Mouse (Mus musculus): Measurements from ENCODE around the gene Gosr2. TPM values are rescaled to one million over a fixed set of nuclear protein-coding genes. Genes with fewer than 3 reads are reported as not detected.

Gosr2 gene
- total RNA-seq, 1 experiment, result 70.2 TPM

DNA sequence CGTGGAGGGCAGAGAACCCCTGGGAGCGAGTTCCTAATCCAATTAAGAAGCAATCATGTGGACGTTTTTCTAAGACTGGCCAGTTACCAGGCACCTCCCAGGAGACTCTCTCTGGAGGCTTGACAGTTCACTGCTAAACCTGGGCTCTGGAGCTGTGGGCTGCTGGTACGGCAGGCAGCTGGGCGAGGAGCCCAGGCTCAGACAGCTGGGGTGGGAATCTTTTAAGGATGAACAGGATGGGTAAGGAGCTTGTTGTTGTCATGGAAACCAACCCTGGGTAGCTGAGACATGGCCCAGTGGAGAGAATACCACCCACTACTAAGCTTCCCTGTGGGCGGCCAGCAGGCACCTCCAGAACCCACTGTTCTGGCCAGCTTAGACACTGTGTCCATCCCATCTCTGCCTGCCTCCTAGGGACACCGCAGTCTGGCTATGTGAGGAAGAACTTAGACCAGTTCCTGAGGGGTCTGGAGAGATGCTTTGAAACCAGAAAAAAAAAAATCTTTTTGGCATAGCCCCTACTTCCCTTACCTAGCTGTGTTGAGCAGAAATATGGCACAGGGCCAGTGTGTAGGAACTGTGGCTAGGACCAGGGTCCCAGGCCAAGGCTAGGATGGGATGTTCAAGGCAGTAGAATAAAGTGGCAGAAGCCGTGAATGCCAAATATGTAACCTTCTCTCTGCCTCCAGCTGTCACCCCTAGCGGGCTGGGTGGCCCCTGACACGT, 31.4 kb downstream of the Gosr2 start:
- no peaks in the 10 kb centered on the region for H3K36me3 ChIP-seq (ENCODE audit: control insufficient read depth, insufficient read depth, low read length, poor library complexity, severe bottlenecking)
- no peaks in the 10 kb centered on the region for H3K9me3 ChIP-seq (ENCODE audit: control insufficient read depth, insufficient read depth, low read depth, low read length)
- H3K9ac ChIP-seq (ENCODE audit: insufficient read depth, low read depth, low read length, poor library complexity, severe bottlenecking), result no peak overlapping the region
- no peak for DNase-seq (ENCODE audit: low read depth, low spot score)
- H3K27ac ChIP-seq (ENCODE audit: insufficient read depth, low read depth, low read length, poor library complexity, severe bottlenecking), result no peak overlapping the region
- TF ChIP-seq HCFC1 (IDR thresholded peaks at IDR 0.05; ENCODE audit: borderline replicate concordance, insufficient read depth, low read length), result no peak
- TF ChIP-seq ZC3H11A (IDR thresholded peaks at IDR 0.05; ENCODE audit: borderline replicate concordance, low read depth, low read length), result no peak
- TF ChIP-seq ZNF384 (IDR thresholded peaks at IDR 0.05; ENCODE audit: low read depth, low read length), result no peak
- TF ChIP-seq MAFK (IDR thresholded peaks at IDR 0.05; ENCODE audit: insufficient read depth, low read depth, low read length), result no peak
- no peak for TF ChIP-seq CHD2 (IDR thresholded peaks at IDR 0.05; ENCODE audit: low read depth, low read length)
- H3K4me1 ChIP-seq (ENCODE audit: control insufficient read depth in 2 of 2, insufficient read depth in 2 of 2, low read length in 2 of 2, poor library complexity in 1 of 2), result 0 out of 4 replicates have a peak, but pooled peaks cover 0 to 2% of the 10 kb centered on the region in 2 experiments
- in situ Hi-C loops (cut with MboI; ENCODE audit: low sequenced_read_pairs in 2 of 2, unreplicated experiment in 2 of 2), result no loop called here
- no peak overlapping the region for H3K4me3 ChIP-seq (ENCODE audit: insufficient read depth in 1 of 2, low read depth in 1 of 2, low read length in 2 of 2, poor library complexity in 1 of 2, severe bottlenecking in 1 of 2)

DNA sequence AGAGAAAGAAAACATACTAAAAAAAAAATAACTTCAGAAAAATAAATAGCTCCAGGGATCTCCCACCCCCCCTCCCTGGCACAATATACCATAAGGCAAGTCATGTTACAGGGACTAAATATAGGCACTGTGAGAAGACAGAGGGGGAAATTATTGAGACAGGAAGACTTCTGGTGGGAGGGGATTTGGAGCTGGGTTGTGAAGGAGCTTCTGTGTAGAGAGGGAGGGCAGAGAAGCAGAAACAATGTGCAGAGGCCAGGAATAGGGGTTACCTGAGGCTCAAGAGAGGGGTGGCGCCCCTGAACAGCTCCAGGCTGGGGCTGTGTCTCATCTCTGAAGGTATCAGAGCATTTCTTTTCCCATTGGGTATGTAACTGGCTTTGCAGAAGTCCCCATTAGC, 32.0 kb downstream of the Gosr2 start:
- 0 out of 4 replicates have a peak, but pooled peaks cover 0 to 2% of the 10 kb centered on the region in 2 experiments for H3K4me1 ChIP-seq (ENCODE audit: control insufficient read depth in 2 of 2, insufficient read depth in 2 of 2, low read length in 2 of 2, poor library complexity in 1 of 2)
- no peaks in the 10 kb centered on the region for H3K9me3 ChIP-seq (ENCODE audit: control insufficient read depth, insufficient read depth, low read depth, low read length)
- H3K4me3 ChIP-seq (ENCODE audit: insufficient read depth in 1 of 2, low read depth in 1 of 2, low read length in 2 of 2, poor library complexity in 1 of 2, severe bottlenecking in 1 of 2), result no peak overlapping the region
- H3K9ac ChIP-seq (ENCODE audit: insufficient read depth, low read depth, low read length, poor library complexity, severe bottlenecking), result no peak overlapping the region
- H3K36me3 ChIP-seq (ENCODE audit: control insufficient read depth, insufficient read depth, low read length, poor library complexity, severe bottlenecking), result no peaks in the 10 kb centered on the region
- no peak for TF ChIP-seq CHD2 (IDR thresholded peaks at IDR 0.05; ENCODE audit: low read depth, low read length)
- TF ChIP-seq HCFC1 (IDR thresholded peaks at IDR 0.05; ENCODE audit: borderline replicate concordance, insufficient read depth, low read length), result no peak
- TF ChIP-seq ZC3H11A (IDR thresholded peaks at IDR 0.05; ENCODE audit: borderline replicate concordance, low read depth, low read length), result no peak
- TF ChIP-seq ZNF384 (IDR thresholded peaks at IDR 0.05; ENCODE audit: low read depth, low read length), result no peak
- TF ChIP-seq MAFK (IDR thresholded peaks at IDR 0.05; ENCODE audit: insufficient read depth, low read depth, low read length), result no peak
- no peak overlapping the region for H3K27ac ChIP-seq (ENCODE audit: insufficient read depth, low read depth, low read length, poor library complexity, severe bottlenecking)
- in situ Hi-C loops (cut with MboI; ENCODE audit: low sequenced_read_pairs in 2 of 2, unreplicated experiment in 2 of 2), result no loop called here
- DNase-seq (ENCODE audit: low read depth, low spot score), result no peak

DNA sequence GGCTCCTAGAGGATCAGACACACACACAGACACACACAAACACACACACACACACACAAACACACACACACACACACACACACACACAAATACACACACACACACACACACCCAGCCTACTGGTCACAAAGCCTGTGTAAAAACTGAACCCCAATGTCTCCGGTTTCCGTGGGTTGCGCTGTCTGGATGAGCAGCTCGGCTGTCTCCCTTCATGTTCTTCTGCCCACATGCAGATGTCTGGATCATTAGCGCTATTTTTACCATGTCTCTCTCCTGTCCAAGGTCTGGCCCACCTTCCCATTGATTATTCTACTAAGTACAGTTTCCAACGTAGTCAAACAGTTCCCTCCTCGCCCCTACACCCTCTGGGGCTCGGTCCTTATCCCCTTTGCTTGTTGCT, 34.6 kb downstream of the Gosr2 start:
- in situ Hi-C loops (cut with MboI; ENCODE audit: low sequenced_read_pairs in 2 of 2, unreplicated experiment in 2 of 2), result no loop called here
- Histone ChIP-seq H3K4me3 (ENCODE audit: insufficient read depth in 1 of 2, low read depth in 1 of 2, low read length in 2 of 2, poor library complexity in 1 of 2, severe bottlenecking in 1 of 2) (no peak overlapping the region), H3K36me3 (ENCODE audit: control insufficient read depth, insufficient read depth, low read length, poor library complexity, severe bottlenecking) (no peaks in the 10 kb centered on the region), H3K27ac (ENCODE audit: insufficient read depth, low read depth, low read length, poor library complexity, severe bottlenecking) (no peak overlapping the region), H3K9ac (ENCODE audit: insufficient read depth, low read depth, low read length, poor library complexity, severe bottlenecking) (no peak overlapping the region), H3K9me3 (ENCODE audit: control insufficient read depth, insufficient read depth, low read depth, low read length) (no peaks in the 10 kb centered on the region), H3K4me1 (ENCODE audit: control insufficient read depth in 2 of 2, insufficient read depth in 2 of 2, low read length in 2 of 2, poor library complexity in 1 of 2) (0 out of 4 replicates have a peak, but pooled peaks cover 0 to 2% of the 10 kb centered on the region in 2 experiments)
- TF ChIP-seq ZC3H11A (IDR thresholded peaks at IDR 0.05; ENCODE audit: borderline replicate concordance, low read depth, low read length) (no peak), ZNF384 (IDR thresholded peaks at IDR 0.05; ENCODE audit: low read depth, low read length) (no peak)
- DNase-seq (ENCODE audit: low read depth, low spot score), result no peak

DNA sequence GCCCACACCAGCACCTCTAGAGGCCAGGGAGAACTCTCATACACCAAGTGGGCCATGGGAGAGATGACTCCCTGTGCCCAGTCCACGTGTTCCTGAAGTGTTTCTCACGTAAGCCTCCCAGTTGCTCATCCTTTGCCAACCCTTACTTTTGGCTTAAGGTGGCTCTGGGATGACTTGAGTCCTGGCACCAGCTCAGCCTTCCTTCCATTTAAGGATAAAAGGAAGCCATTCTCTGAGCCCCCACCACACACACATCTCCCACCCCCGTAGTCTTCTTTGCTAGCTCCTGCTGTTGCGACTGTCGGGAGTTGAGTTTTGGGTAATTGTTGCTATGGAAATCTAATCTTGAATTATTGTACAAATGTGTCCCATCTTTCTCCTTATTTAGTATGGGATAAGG, 35.2 kb downstream of the Gosr2 start:
- no peaks in the 10 kb centered on the region for H3K36me3 ChIP-seq (ENCODE audit: control insufficient read depth, insufficient read depth, low read length, poor library complexity, severe bottlenecking)
- H3K4me1 ChIP-seq (ENCODE audit: control insufficient read depth in 2 of 2, insufficient read depth in 2 of 2, low read length in 2 of 2, poor library complexity in 1 of 2), result 0 out of 4 replicates have a peak, but pooled peaks cover 0 to 2% of the 10 kb centered on the region in 2 experiments
- H3K4me3 ChIP-seq (ENCODE audit: insufficient read depth in 1 of 2, low read depth in 1 of 2, low read length in 2 of 2, poor library complexity in 1 of 2, severe bottlenecking in 1 of 2), result no peak overlapping the region
- no peak for DNase-seq (ENCODE audit: low read depth, low spot score)
- no peak overlapping the region for H3K9ac ChIP-seq (ENCODE audit: insufficient read depth, low read depth, low read length, poor library complexity, severe bottlenecking)
- in situ Hi-C loops (cut with MboI; ENCODE audit: low sequenced_read_pairs in 2 of 2, unreplicated experiment in 2 of 2), result no loop called here
- no peak overlapping the region for H3K27ac ChIP-seq (ENCODE audit: insufficient read depth, low read depth, low read length, poor library complexity, severe bottlenecking)
- no peaks in the 10 kb centered on the region for H3K9me3 ChIP-seq (ENCODE audit: control insufficient read depth, insufficient read depth, low read depth, low read length)
- TF ChIP-seq CHD2 (IDR thresholded peaks at IDR 0.05; ENCODE audit: low read depth, low read length) (no peak), HCFC1 (IDR thresholded peaks at IDR 0.05; ENCODE audit: borderline replicate concordance, insufficient read depth, low read length) (no peak), ZC3H11A (IDR thresholded peaks at IDR 0.05; ENCODE audit: borderline replicate concordance, low read depth, low read length) (no peak)

DNA sequence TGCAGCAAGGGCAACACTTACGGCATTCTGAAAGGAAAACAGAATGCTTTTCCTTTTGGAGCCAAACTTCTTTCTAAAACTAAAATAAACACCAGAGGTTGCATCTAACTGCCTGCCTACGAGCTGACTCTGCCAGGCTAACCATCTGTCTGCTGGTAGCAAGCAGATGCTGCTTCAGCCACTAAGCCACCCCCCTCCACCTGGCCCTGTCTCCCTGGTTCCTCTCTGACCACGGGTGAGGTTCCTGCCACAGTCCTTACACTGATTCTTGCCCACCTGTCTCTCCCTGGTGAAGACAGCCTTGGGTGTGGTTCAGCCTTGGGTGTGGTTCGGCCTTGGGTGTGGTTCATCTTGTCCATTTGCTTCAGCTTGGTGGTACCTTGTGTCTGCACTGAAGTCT, 35.8 kb downstream of the Gosr2 start:
- Histone ChIP-seq H3K27ac (ENCODE audit: insufficient read depth, low read depth, low read length, poor library complexity, severe bottlenecking) (no peak overlapping the region), H3K9ac (ENCODE audit: insufficient read depth, low read depth, low read length, poor library complexity, severe bottlenecking) (no peak overlapping the region), H3K4me1 (ENCODE audit: control insufficient read depth in 2 of 2, insufficient read depth in 2 of 2, low read length in 2 of 2, poor library complexity in 1 of 2) (0 out of 4 replicates have a peak, but pooled peaks cover 0 to 2% of the 10 kb centered on the region in 2 experiments), H3K9me3 (ENCODE audit: control insufficient read depth, insufficient read depth, low read depth, low read length) (no peaks in the 10 kb centered on the region), H3K4me3 (ENCODE audit: insufficient read depth in 1 of 2, low read depth in 1 of 2, low read length in 2 of 2, poor library complexity in 1 of 2, severe bottlenecking in 1 of 2) (no peak overlapping the region), H3K36me3 (ENCODE audit: control insufficient read depth, insufficient read depth, low read length, poor library complexity, severe bottlenecking) (no peaks in the 10 kb centered on the region)
- DNase-seq (ENCODE audit: low read depth, low spot score), result no peak
- in situ Hi-C loops (cut with MboI; ENCODE audit: low sequenced_read_pairs in 2 of 2, unreplicated experiment in 2 of 2), result no loop called here
- no peak for TF ChIP-seq ZC3H11A (IDR thresholded peaks at IDR 0.05; ENCODE audit: borderline replicate concordance, low read depth, low read length)
- TF ChIP-seq CHD2 (IDR thresholded peaks at IDR 0.05; ENCODE audit: low read depth, low read length), result no peak
- TF ChIP-seq ZNF384 (IDR thresholded peaks at IDR 0.05; ENCODE audit: low read depth, low read length), result no peak
- no peak for TF ChIP-seq HCFC1 (IDR thresholded peaks at IDR 0.05; ENCODE audit: borderline replicate concordance, insufficient read depth, low read length)
- no peak for TF ChIP-seq MAFK (IDR thresholded peaks at IDR 0.05; ENCODE audit: insufficient read depth, low read depth, low read length)
